Mouse (Mus musculus) bone marrow, adult 2 months (tissue): ENCODE data around the gene Atp2a1. TPM values are rescaled to one million over a fixed set of nuclear protein-coding genes. Genes with fewer than 3 reads are reported as not detected.

Source experiments
- H3K27ac ChIP-seq: fragments of 200-500 bp; 2 replicates; pipeline ENCODE4 v1.5.1; 2012; ENCODE audit warnings: low read depth, mild to moderate bottlenecking, control low read depth, inconsistent platforms, low read length; ENCODE audit not compliant: control insufficient read depth, poor library complexity, insufficient read depth
- H3K4me1 ChIP-seq: fragments of 200-500 bp; 2 replicates; pipeline ENCODE4 v1.6.1; 2011; ENCODE audit warnings: low read length; ENCODE audit not compliant: control insufficient read depth, insufficient read depth
- H3K4me3 ChIP-seq: fragments of 200-500 bp; replicated peaks from 2 replicates; pipeline ENCODE3; 2011; ENCODE audit warnings: mild to moderate bottlenecking, low read depth, low read length, control low read depth; ENCODE audit not compliant: control insufficient read depth
- CTCF ChIP-seq: fragments of 200-500 bp; IDR thresholded peaks from 2 replicates; pipeline ENCODE4 v1.5.1; 2011; ENCODE audit warnings: low read length, control low read depth; ENCODE audit not compliant: control insufficient read depth, insufficient read depth
- POLR2A ChIP-seq: fragments of 200-500 bp; IDR thresholded peaks from 2 replicates; pipeline ENCODE4 v1.6.1; 2011; ENCODE audit warnings: low read depth, mild to moderate bottlenecking, control low read depth, low read length, borderline replicate concordance; ENCODE audit not compliant: control insufficient read depth
- WGBS: fragments of 180-500 bp; shearing (Covaris S2); methylation state at CpG from one replicate; pipeline ENCODE4 v1.1.7; 2018; 5-methylcytosine and 5-hydroxymethylcytosine counted together
- polyA plus RNA-seq: library from polyadenylated mRNA; stranded (reverse); fragments of >200 nt; gene quantifications from 2 replicates; pipeline ENCODE4 v1.2.4, GENCODE M21; 2011; ENCODE audit warnings: low replicate concordance; ENCODE audit not compliant: missing spikeins, insufficient read depth, insufficient read length

Gene Atp2a1
- 12.0 and 13.4 TPM in 2 replicates for polyA plus RNA-seq

GRCm38 (mm10) chr7:126463004-126463403 lies at the start of gene Atp2a1:
TSS of gene Atp2a1 (minus strand) at chr7:126463108.
- TF ChIP-seq POLR2A (no peak), CTCF (no peak)
- Histone ChIP-seq H3K4me1 (no peaks in the 10 kb centered on the region; the same call in 1 of the 2 replicates), H3K4me3 (no peak within 1 kb of the TSS), H3K27ac (peak within 1 kb of the TSS; percentile 26)
- 66% methylated on average over 5 of the region's 5 CpGs for WGBS

- H3K4me3 ChIP-seq: no peak overlapping the region
- H3K27ac ChIP-seq: no peak overlapping the region
- no peaks in the 10 kb centered on the region for H3K4me1 ChIP-seq
- TF ChIP-seq POLR2A (no peak), CTCF (no peak)
- WGBS: 71% methylated on average over 3 of the region's 3 CpGs
These were observed 48.4 kb upstream of the Atp2a1 start for GRCm38 (mm10) chr7:126511287-126511686.

GRCm38 (mm10) chr7:126507126-126507778 lies 44.3 kb upstream of the Atp2a1 start:
- whole genome bisulfite sequencing: 83% methylated on average over 8 of the region's 8 CpGs
- H3K27ac ChIP-seq: no peak overlapping the region
- H3K4me3 ChIP-seq: no peak overlapping the region
- no peaks in the 10 kb centered on the region for H3K4me1 ChIP-seq
- TF ChIP-seq CTCF (no peak), POLR2A (no peak)

GRCm38 (mm10) chr7:126504913-126505312 lies 42.0 kb upstream of the Atp2a1 start:
- Histone ChIP-seq H3K4me3 (no peak overlapping the region), H3K27ac (no peak overlapping the region), H3K4me1 (no peaks in the 10 kb centered on the region)
- 65% methylated on average over 2 of the region's 2 CpGs for WGBS
- TF ChIP-seq POLR2A (no peak), CTCF (no peak)

GRCm38 (mm10) chr7:126503273-126503878 lies 40.5 kb upstream of the Atp2a1 start, which contains the start of gene Atxn2l:
TSS of gene Atxn2l (minus strand) at chr7:126503437.
- peak; percentile 47; the same call in 1 of the 2 replicates for TF ChIP-seq CTCF
- TF ChIP-seq POLR2A: peak; percentile 70; the same call in 1 of the 2 replicates
- Histone ChIP-seq H3K4me3 (peak within 1 kb of the TSS; percentile 78), H3K27ac (peak within 1 kb of the TSS; percentile 100), H3K4me1 (no peaks in the 10 kb centered on the region)
- WGBS: under 1% methylated on average over 60 of the region's 72 CpGs

GRCm38 (mm10) chr7:126502751-126503150 lies 39.8 kb upstream of the Atp2a1 start:
- no peak for TF ChIP-seq POLR2A
- no peak for TF ChIP-seq CTCF
- Histone ChIP-seq H3K4me1 (no peaks in the 10 kb centered on the region), H3K27ac (peak overlapping the region; percentile 100), H3K4me3 (peak overlapping the region; percentile 78)
- WGBS: under 1% methylated on average over 39 of the region's 40 CpGs

- H3K27ac ChIP-seq: peak overlapping the region; percentile 100
- 1% methylated on average over 55 of the region's 57 CpGs for WGBS
- H3K4me1 ChIP-seq: no peaks in the 10 kb centered on the region
- TF ChIP-seq POLR2A (peak; percentile 53; the same call in 1 of the 2 replicates), CTCF (no peak)
- peak overlapping the region; percentile 78 for H3K4me3 ChIP-seq
These were observed 39.3 kb upstream of the Atp2a1 start for GRCm38 (mm10) chr7:126502023-126502741.

GRCm38 (mm10) chr7:126501684-126502022 lies 38.7 kb upstream of the Atp2a1 start:
- no peak for TF ChIP-seq CTCF
- no peak for TF ChIP-seq POLR2A
- H3K4me1 ChIP-seq: no peaks in the 10 kb centered on the region
- WGBS: 3% methylated on average over 9 of the region's 9 CpGs
- peak overlapping the region; percentile 78 for H3K4me3 ChIP-seq
- H3K27ac ChIP-seq: peak overlapping the region; percentile 100
